Mouse (Mus musculus) lung, postnatal 0 days (tissue): ENCODE results near the gene Ankrd9.
A peak's percentile ranks its signal among the peaks of the same experiment; 100 is the strongest.

Source experiments
- CTCF ChIP-seq: IDR thresholded peaks from 2 replicates; pipeline ENCODE4 v1.5.1; 2016; ENCODE audit warnings: antibody characterized with exemption, mild to moderate bottlenecking
- EP300 ChIP-seq: IDR thresholded peaks from 2 replicates; pipeline ENCODE4 v1.6.1; 2016; ENCODE audit warnings: antibody characterized with exemption, mild to moderate bottlenecking, control low read depth

DNA sequence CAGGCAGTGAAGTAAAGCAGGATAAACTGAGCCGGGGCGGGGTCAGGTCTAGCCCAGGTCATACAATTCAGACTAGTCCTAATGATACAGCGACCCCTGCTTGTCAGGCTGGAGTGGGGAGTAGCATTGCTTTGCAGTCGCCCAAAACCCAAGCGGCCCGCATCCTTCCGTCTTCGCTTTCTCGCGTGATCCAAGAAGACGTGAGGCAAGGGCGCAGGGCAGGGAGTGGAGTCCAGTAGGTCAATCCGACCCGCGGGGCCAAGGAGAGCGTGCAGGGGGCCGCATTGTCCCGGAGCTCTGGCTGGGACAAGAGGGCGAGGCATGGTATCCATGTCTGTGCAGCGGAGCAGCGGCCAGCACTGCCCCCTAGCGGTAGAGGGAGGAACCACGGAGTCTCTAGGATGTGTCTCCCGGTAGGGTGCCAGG is 13.3 kb upstream of the Ankrd9 start:
- TF ChIP-seq CTCF = peak; percentile 91
- TF ChIP-seq EP300 = no peak
